Mouse (Mus musculus) bone marrow, adult 2 months (tissue): ENCODE measurements around the gene Atp11b.

ENCODE experiments used
- CTCF ChIP-seq: fragments of 200-500 bp; IDR thresholded peaks from 2 replicates; pipeline ENCODE4 v1.5.1; 2011; ENCODE audit warnings: low read length, control low read depth; ENCODE audit not compliant: control insufficient read depth, insufficient read depth
- POLR2A ChIP-seq: fragments of 200-500 bp; IDR thresholded peaks from 2 replicates; pipeline ENCODE4 v1.6.1; 2011; ENCODE audit warnings: low read depth, mild to moderate bottlenecking, control low read depth, low read length, borderline replicate concordance; ENCODE audit not compliant: control insufficient read depth

- TF ChIP-seq CTCF (no peak), POLR2A (no peak)
These were observed 137.2 kb downstream of the Atp11b start for GRCm38 (mm10) chr3:35891123-35891522.
